Mouse (Mus musculus) stomach, adult 2 months (tissue): Measurements from ENCODE around the gene Lsm8. TPM values are rescaled to one million over a fixed set of nuclear protein-coding genes. Genes with fewer than 3 reads are reported as not detected.

ENCODE experiments used
- polyA plus RNA-seq: library from polyadenylated mRNA; depleted of rRNA; stranded (reverse); fragments of >200 nt; gene quantifications from 2 replicates; pipeline ENCODE4 v1.2.3, GENCODE M21; 2012; rRNA removed

Gene Lsm8
- 2.0 and 2.9 TPM in 2 replicates for polyA plus RNA-seq

DNA sequence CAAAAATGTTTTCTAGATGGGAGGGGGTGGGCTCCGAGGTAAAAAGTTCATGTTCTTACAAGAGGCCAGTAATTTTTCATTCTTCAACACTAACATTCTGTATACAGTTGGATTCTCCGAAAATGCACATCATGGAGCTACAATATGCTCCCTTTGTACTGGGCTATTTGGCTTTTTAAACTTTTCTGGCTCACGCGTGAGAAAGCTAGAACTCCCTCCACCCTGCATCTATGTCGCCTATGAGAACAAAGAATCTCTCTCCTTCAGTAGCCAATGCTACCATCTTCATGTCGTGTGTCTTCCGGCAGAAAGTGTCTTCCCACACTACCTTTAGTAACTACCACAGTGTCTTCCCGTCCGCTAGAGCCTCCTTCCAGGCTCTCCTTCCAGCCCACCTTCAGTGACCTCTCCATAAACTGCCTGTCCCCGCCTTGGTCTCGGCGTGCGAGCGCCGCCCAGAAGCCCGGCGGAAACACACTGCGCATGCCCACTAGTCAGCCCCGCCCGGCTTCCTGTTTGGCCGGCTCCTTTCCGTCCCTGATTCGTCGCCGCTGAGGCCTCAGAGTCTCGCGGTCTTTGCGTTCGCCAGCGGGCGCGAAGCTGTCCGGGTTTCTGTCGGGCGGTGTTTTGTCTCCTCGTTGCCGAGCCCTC lies at the start of gene Lsm8:
Lsm8 (plus strand) TSS at position 529 of the 651 bp plus-strand sequence.

DNA sequence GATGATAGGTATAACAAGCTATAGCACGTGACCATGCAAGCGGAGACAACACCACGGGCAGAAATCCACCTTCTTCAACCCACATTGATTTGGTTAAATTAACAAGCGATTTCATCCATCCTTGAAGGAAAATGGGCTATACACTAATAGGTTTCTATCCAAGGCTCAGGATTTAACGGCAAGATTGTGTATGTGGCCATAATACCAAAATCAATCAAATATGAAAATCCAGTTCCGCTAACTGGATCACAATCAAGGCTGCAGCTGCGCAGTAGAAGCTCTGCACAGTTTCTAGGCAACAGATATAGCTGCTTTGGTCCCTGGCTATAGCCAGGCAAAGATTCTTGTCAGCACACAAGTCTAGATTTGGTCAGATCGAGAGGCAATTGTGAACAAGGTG lies 17.6 kb downstream of the Lsm8 start, which contains the start of gene Ankrd7:
Ankrd7 (plus strand) TSS at position 301 of the 400 bp plus-strand sequence.

Other genes with a start within 250 kb of the Lsm8 start
- gene Ankrd7, start 17.7 kb downstream of the Lsm8 start, polyA plus RNA-seq = not detected in 2 replicates